Mouse (Mus musculus) liver, embryonic 15.5 days (tissue): ENCODE measurements around the gene Phf20. TPM values are rescaled to one million over a fixed set of nuclear protein-coding genes. Genes with fewer than 3 reads are reported as not detected.
"Not testable (repeated sequence)": the region's sequence is repeated elsewhere in the genome, so short reads cannot be mapped to it uniquely, and the experiment has no call there.

ENCODE experiments used
- ATAC-seq: fragments of 200-750 bp; cut with Nextera tagmentation; 2 replicates; pipeline ENCODE4 v1.8.0; 2017; ENCODE audit warnings: moderate number of reproducible peaks, mild to moderate bottlenecking, moderate library complexity; ENCODE audit not compliant: insufficient read depth
- H3K27ac ChIP-seq: fragments of 300-500 bp; sonication (generic); replicated peaks from 2 replicates; pipeline ENCODE4 v1.5.1; 2015; ENCODE audit warnings: mild to moderate bottlenecking, inconsistent platforms
- H3K27me3 ChIP-seq: fragments of 300-500 bp; sonication (generic); 2 replicates; pipeline ENCODE4 v1.6.1; 2015; ENCODE audit warnings: mild to moderate bottlenecking, inconsistent platforms
- H3K36me3 ChIP-seq: fragments of 300-500 bp; sonication (generic); replicated peaks from 2 replicates; pipeline ENCODE4 v1.6.1; 2015; ENCODE audit warnings: moderate library complexity, mild to moderate bottlenecking, inconsistent platforms
- H3K4me1 ChIP-seq: fragments of 300-500 bp; sonication (generic); replicated peaks from 2 replicates; pipeline ENCODE4 v1.6.1; 2015; ENCODE audit warnings: inconsistent platforms
- H3K4me2 ChIP-seq: fragments of 300-500 bp; sonication (generic); 2 replicates; pipeline ENCODE4 v1.6.1; 2015; ENCODE audit warnings: moderate library complexity, mild to moderate bottlenecking, inconsistent platforms
- H3K4me3 ChIP-seq: fragments of 300-500 bp; sonication (generic); replicated peaks from 2 replicates; pipeline ENCODE4 v1.5.1; 2015; ENCODE audit warnings: mild to moderate bottlenecking, inconsistent platforms
- H3K9ac ChIP-seq: fragments of 300-500 bp; sonication (generic); 2 replicates; pipeline ENCODE4 v1.6.1; 2015; ENCODE audit warnings: moderate library complexity, mild to moderate bottlenecking, inconsistent platforms
- H3K9me3 ChIP-seq: fragments of 300-500 bp; sonication (generic); replicated peaks from 2 replicates; pipeline ENCODE4 v1.6.1; 2016; ENCODE audit warnings: inconsistent platforms
- WGBS: fragments of 180-500 bp; shearing (Covaris S2); methylation state at CpG from one replicate; pipeline ENCODE4 v1.1.7; 2015; ENCODE audit warnings: mixed read lengths; ENCODE audit not compliant: insufficient replicate concordance; 5-methylcytosine and 5-hydroxymethylcytosine counted together
- polyA plus RNA-seq: library from polyadenylated mRNA; unstranded; fragments of >200 nt; fragmentation: Nextera tagmentation; extraction: Ambion mirVana; gene quantifications from 2 replicates; pipeline ENCODE4 v1.2.1, GENCODE M21; 2015

The Phf20 gene
- polyA plus RNA-seq, 1 experiment from 2014 or later, result 14.7 TPM

- H3K36me3 ChIP-seq, result peaks cover 27% of the 10 kb centered on the region
- H3K4me3 ChIP-seq, result peak overlapping the region; percentile 98
- no peak for ATAC-seq
- H3K27ac ChIP-seq, result peak overlapping the region; percentile 98
- peaks cover 29% of the 10 kb centered on the region for H3K4me1 ChIP-seq
- H3K9me3 ChIP-seq, result no peaks in the 10 kb centered on the region
- no peaks in the 10 kb centered on the region for H3K27me3 ChIP-seq
- peak overlapping the region; percentile 100 for H3K9ac ChIP-seq
- 12% methylated on average over 8 of the region's 8 CpGs for WGBS
- H3K4me2 ChIP-seq, result peak overlapping the region; percentile 84
These were observed 15.3 kb upstream of the Phf20 start for GRCm38 (mm10) chr2:156180824-156181590.

- ATAC-seq, result no peak
- H3K4me3 ChIP-seq, result no peak overlapping the region
- no peak overlapping the region for H3K9ac ChIP-seq
- WGBS, result 80% methylated on average over 2 of the region's 2 CpGs
- H3K4me2 ChIP-seq, result peak overlapping the region; percentile 84
- peaks cover 29% of the 10 kb centered on the region for H3K4me1 ChIP-seq
- no peaks in the 10 kb centered on the region for H3K9me3 ChIP-seq
- H3K27ac ChIP-seq, result peak overlapping the region; percentile 98
- H3K27me3 ChIP-seq, result no peaks in the 10 kb centered on the region
- H3K36me3 ChIP-seq, result peaks cover 21% of the 10 kb centered on the region
These were observed 14.7 kb upstream of the Phf20 start for GRCm38 (mm10) chr2:156181592-156181991.

GRCm38 (mm10) chr2:156189241-156189640 lies 7.0 kb upstream of the Phf20 start:
- not testable (repeated sequence) for ATAC-seq, H3K9ac ChIP-seq, H3K4me2 ChIP-seq, H3K4me3 ChIP-seq, H3K27me3 ChIP-seq, H3K27ac ChIP-seq, H3K9me3 ChIP-seq, H3K36me3 ChIP-seq
- 47% methylated on average over 7 of the region's 7 CpGs for WGBS
- peaks cover 12% of the 10 kb centered on the region for H3K4me1 ChIP-seq

GRCm38 (mm10) chr2:156190004-156190896 lies 6.0 kb upstream of the Phf20 start:
- Histone ChIP-seq H3K9me3 (no peaks in the 10 kb centered on the region), H3K27ac (peak overlapping the region; percentile 38), H3K36me3 (no peaks in the 10 kb centered on the region), H3K4me1 (peaks cover 19% of the 10 kb centered on the region), H3K4me3 (no peak overlapping the region), H3K4me2 (peak overlapping the region; percentile 47), H3K27me3 (no peaks in the 10 kb centered on the region), H3K9ac (0 out of 2 replicates have a peak overlapping the region, but pooled peaks have one; percentile 25)
- WGBS, result 27% methylated on average over 14 of the region's 14 CpGs
- peak; percentile 26; the same call in 1 of the 2 replicates for ATAC-seq

- no peaks in the 10 kb centered on the region for H3K27me3 ChIP-seq
- peaks cover 28% of the 10 kb centered on the region for H3K4me1 ChIP-seq
- WGBS, result 81% methylated on average over 2 of the region's 2 CpGs
- H3K9me3 ChIP-seq, result no peaks in the 10 kb centered on the region
- H3K9ac ChIP-seq, result no peak overlapping the region
- H3K36me3 ChIP-seq, result no peaks in the 10 kb centered on the region
- H3K27ac ChIP-seq, result no peak overlapping the region
- no peak overlapping the region for H3K4me2 ChIP-seq
- ATAC-seq, result no peak
- H3K4me3 ChIP-seq, result no peak overlapping the region
These were observed 4.7 kb upstream of the Phf20 start for GRCm38 (mm10) chr2:156191540-156191939.

- H3K4me2 ChIP-seq, result no peak overlapping the region
- H3K4me3 ChIP-seq, result no peak overlapping the region
- no peak overlapping the region for H3K27ac ChIP-seq
- peaks cover 29% of the 10 kb centered on the region for H3K4me1 ChIP-seq
- no peaks in the 10 kb centered on the region for H3K9me3 ChIP-seq
- no peaks in the 10 kb centered on the region for H3K27me3 ChIP-seq
- no peaks in the 10 kb centered on the region for H3K36me3 ChIP-seq
- H3K9ac ChIP-seq, result no peak overlapping the region
- no peak for ATAC-seq
- WGBS, result 73% methylated on average over 2 of the region's 2 CpGs
These were observed 4.2 kb upstream of the Phf20 start for GRCm38 (mm10) chr2:156192068-156192467.

- H3K4me1 ChIP-seq, result peaks cover 41% of the 10 kb centered on the region
- no peak overlapping the region for H3K9ac ChIP-seq
- no peaks in the 10 kb centered on the region for H3K27me3 ChIP-seq
- no peak for ATAC-seq
- H3K4me3 ChIP-seq, result no peak overlapping the region
- H3K9me3 ChIP-seq, result no peaks in the 10 kb centered on the region
- H3K4me2 ChIP-seq, result no peak overlapping the region
- no peaks in the 10 kb centered on the region for H3K36me3 ChIP-seq
- H3K27ac ChIP-seq, result no peak overlapping the region
- 60% methylated on average over 3 of the region's 3 CpGs for WGBS
These were observed 3.0 kb upstream of the Phf20 start for GRCm38 (mm10) chr2:156193066-156193862.

- Histone ChIP-seq H3K4me1 (peaks cover 53% of the 10 kb centered on the region), H3K27me3 (no peaks in the 10 kb centered on the region), H3K9ac (no peak overlapping the region), H3K27ac (0 out of 2 replicates have a peak overlapping the region, but pooled peaks have one; percentile 2), H3K9me3 (no peaks in the 10 kb centered on the region), H3K36me3 (no peaks in the 10 kb centered on the region), H3K4me3 (no peak overlapping the region), H3K4me2 (no peak overlapping the region)
- ATAC-seq, result no peak
These were observed 1.7 kb upstream of the Phf20 start for GRCm38 (mm10) chr2:156194571-156194970.

- Histone ChIP-seq H3K9me3 (no peaks in the 10 kb centered on the region), H3K27me3 (no peaks in the 10 kb centered on the region), H3K4me2 (peak overlapping the region; percentile 97), H3K27ac (peak overlapping the region; percentile 95), H3K36me3 (peaks cover 6% of the 10 kb centered on the region; the same call in 1 of the 2 replicates), H3K9ac (peak overlapping the region; percentile 78), H3K4me1 (peaks cover 45% of the 10 kb centered on the region), H3K4me3 (peak overlapping the region; percentile 77)
- ATAC-seq, result no peak
- 5% methylated on average over 17 of the region's 17 CpGs for WGBS
These were observed 1.1 kb downstream of the Phf20 start for GRCm38 (mm10) chr2:156197129-156197911.

GRCm38 (mm10) chr2:156199944-156200343 lies 3.7 kb downstream of the Phf20 start:
- Histone ChIP-seq H3K27ac (no peak overlapping the region), H3K27me3 (no peaks in the 10 kb centered on the region), H3K4me3 (no peak overlapping the region), H3K4me2 (no peak overlapping the region), H3K36me3 (peaks cover 11% of the 10 kb centered on the region; the same call in 1 of the 2 replicates), H3K4me1 (peaks cover 50% of the 10 kb centered on the region), H3K9ac (no peak overlapping the region), H3K9me3 (no peaks in the 10 kb centered on the region)
- ATAC-seq, result no peak
- 73% methylated on average over 3 of the region's 3 CpGs for WGBS
